ENCODE assay signal across 15 mouse cellular contexts in genomic region chr7:73519060-73519796, GRCm38 (mm10). TPM values are rescaled to one million over a fixed set of nuclear protein-coding genes. Genes with fewer than 3 reads are reported as not detected.
DNase-seq lines count a peak whose midpoint lies in the region; ATAC-seq and TF ChIP-seq lines count a peak whose summit lies in the region.
"Had no signal": no experiment of that assay in that cellular context is flagged by ENCODE, and none has a peak within 500 bp of the region (broad histone marks: within the 10 kb centered on the region; RNA-seq: fewer than 3 reads in every experiment).

No protein-coding gene starts in this region.

- 90% methylated on average over 16 of the region's 16 CpGs for WGBS in forebrain, embryonic 12.5 days
- 92% methylated on average over 16 of the region's 16 CpGs for WGBS in forebrain, embryonic 11.5 days
- WGBS in limb, embryonic 14.5 days: 93% methylated on average over 16 of the region's 16 CpGs
- WGBS in limb, embryonic 10.5 days: 92% methylated on average over 16 of the region's 16 CpGs
- WGBS in liver, postnatal 0 days (ENCODE audit: insufficient replicate concordance): 91% methylated on average over 16 of the region's 16 CpGs

- DNase-seq in forebrain, embryonic 11.5 days (ENCODE audit: low spot score): no peak
- no peak for DNase-seq in limb, embryonic 14.5 days (ENCODE audit: low spot score)
- no peak for DNase-seq in limb, embryonic 10.5 days (ENCODE audit: low spot score)
- DNase-seq in ES-CJ7 (ENCODE audit: low read depth, low spot score): peak; percentile 64
- DNase-seq in liver, postnatal 0 days: no peak
- no peak for DNase-seq in adipocyte (ENCODE audit: low spot score)
- DNase-seq: gastrocnemius, postnatal 10 days; layer of hippocampus, adult 9-11 months; midbrain, embryonic 14.5 days; thymus, postnatal 25 days had no signal

- ATAC-seq in forebrain, embryonic 12.5 days (ENCODE audit: low FRiP score): no peak
- no peak for ATAC-seq in forebrain, embryonic 11.5 days (replicated peaks; ENCODE audit: low FRiP score)
- ATAC-seq in limb, embryonic 14.5 days (ENCODE audit: low FRiP score, low read depth): no peak
- no peak for ATAC-seq in liver, postnatal 0 days
- ATAC-seq in CD4-positive, CD25-positive, alpha-beta regulatory T cell, adult 4 months: no peak
- ATAC-seq: Patski had no signal

- TF ChIP-seq EP300 in liver, postnatal 0 days (IDR thresholded peaks at IDR 0.05; ENCODE audit: low read depth): no peak

- peaks cover 58% of the 10 kb centered on the region for H3K36me3 ChIP-seq in forebrain, embryonic 12.5 days (replicated peaks)
- H3K36me3 ChIP-seq in forebrain, embryonic 11.5 days (ENCODE audit: control insufficient read depth, insufficient read depth, low read length): peaks cover 10% of the 10 kb centered on the region
- peaks cover 69% of the 10 kb centered on the region for H3K36me3 ChIP-seq in limb, embryonic 14.5 days (ENCODE audit: control insufficient read depth, insufficient read depth, low read length)
- peaks cover 85% of the 10 kb centered on the region for H3K36me3 ChIP-seq in limb, embryonic 10.5 days
- H3K36me3 ChIP-seq in liver, postnatal 0 days (replicated peaks; ENCODE audit: insufficient read depth, low read length): peaks cover 82% of the 10 kb centered on the region

- no peak for TF ChIP-seq POLR2A in limb, embryonic 14.5 days (IDR thresholded peaks at IDR 0.05; ENCODE audit: borderline replicate concordance, extremely low read depth, insufficient read depth, insufficient read length)

- no peak overlapping the region for H3K4me3 ChIP-seq in forebrain, embryonic 12.5 days (replicated peaks)
- no peak overlapping the region for H3K4me3 ChIP-seq in forebrain, embryonic 11.5 days (ENCODE audit: low read depth, low read length)
- H3K4me3 ChIP-seq in limb, embryonic 14.5 days (replicated peaks; ENCODE audit: low read length): no peak overlapping the region
- H3K4me3 ChIP-seq in limb, embryonic 10.5 days: no peak overlapping the region
- H3K4me3 ChIP-seq in liver, postnatal 0 days (ENCODE audit: low read depth, low read length): no peak overlapping the region
- H3K4me3 ChIP-seq: erythroblast, embryonic 14.5 days had no signal

- no peak for TF ChIP-seq CTCF in liver, postnatal 0 days (IDR thresholded peaks at IDR 0.05; ENCODE audit: low read depth)

- no peaks in the 10 kb centered on the region for H3K27me3 ChIP-seq in forebrain, embryonic 12.5 days
- no peaks in the 10 kb centered on the region for H3K27me3 ChIP-seq in forebrain, embryonic 11.5 days (ENCODE audit: control insufficient read depth, insufficient read depth, low read length)
- H3K27me3 ChIP-seq in limb, embryonic 14.5 days (ENCODE audit: control insufficient read depth, insufficient read depth, low read length): no peaks in the 10 kb centered on the region
- H3K27me3 ChIP-seq in limb, embryonic 10.5 days (ENCODE audit: low read depth, poor library complexity, severe bottlenecking): no peaks in the 10 kb centered on the region
- H3K27me3 ChIP-seq in liver, postnatal 0 days (ENCODE audit: insufficient read depth, low read length): no peaks in the 10 kb centered on the region
- H3K27me3 ChIP-seq: Patski had no signal

- 0 out of 2 replicates have a peak overlapping the region, but pooled peaks have one; percentile 13 for H3K27ac ChIP-seq in forebrain, embryonic 12.5 days
- no peak overlapping the region for H3K27ac ChIP-seq in forebrain, embryonic 11.5 days (ENCODE audit: low read depth, low read length)
- H3K27ac ChIP-seq in limb, embryonic 14.5 days (replicated peaks; ENCODE audit: low read depth, low read length): peak overlapping the region; percentile 33; the same call in 1 of the 2 replicates
- H3K27ac ChIP-seq in limb, embryonic 10.5 days: no peak overlapping the region
- H3K27ac ChIP-seq in liver, postnatal 0 days (ENCODE audit: low read depth): 0 out of 2 replicates have a peak overlapping the region, but pooled peaks have one; percentile 16
- H3K27ac ChIP-seq: kidney, postnatal 0 days had no signal

- peaks cover 9% of the 10 kb centered on the region; the same call in 1 of the 2 replicates for H3K4me1 ChIP-seq in forebrain, embryonic 12.5 days
- H3K4me1 ChIP-seq in forebrain, embryonic 11.5 days (replicated peaks; ENCODE audit: control insufficient read depth, insufficient read depth, low read length): no peaks in the 10 kb centered on the region; the same call in 1 of the 2 replicates
- H3K4me1 ChIP-seq in limb, embryonic 14.5 days (ENCODE audit: control insufficient read depth, insufficient read depth, low read length): peaks cover 7% of the 10 kb centered on the region; the same call in 1 of the 2 replicates
- peaks cover 8% of the 10 kb centered on the region; the same call in 1 of the 2 replicates for H3K4me1 ChIP-seq in limb, embryonic 10.5 days
- H3K4me1 ChIP-seq in liver, postnatal 0 days (ENCODE audit: insufficient read depth): peaks cover 6% of the 10 kb centered on the region; the same call in 1 of the 2 replicates

- H3K9ac ChIP-seq in forebrain, embryonic 12.5 days: no peak overlapping the region
- H3K9ac ChIP-seq in forebrain, embryonic 11.5 days (ENCODE audit: low read length): no peak overlapping the region
- H3K9ac ChIP-seq in limb, embryonic 14.5 days (ENCODE audit: low read depth, low read length, severe bottlenecking): no peak overlapping the region
- H3K9ac ChIP-seq in liver, postnatal 0 days (replicated peaks): no peak overlapping the region

- H3K9me3 ChIP-seq in forebrain, embryonic 12.5 days: no peaks in the 10 kb centered on the region
- H3K9me3 ChIP-seq in forebrain, embryonic 11.5 days (ENCODE audit: control insufficient read depth, low read length): no peaks in the 10 kb centered on the region
- no peaks in the 10 kb centered on the region for H3K9me3 ChIP-seq in limb, embryonic 14.5 days (ENCODE audit: control insufficient read depth, low read length)
- no peaks in the 10 kb centered on the region for H3K9me3 ChIP-seq in limb, embryonic 10.5 days (replicated peaks)
- H3K9me3 ChIP-seq in liver, postnatal 0 days (ENCODE audit: low read length): no peaks in the 10 kb centered on the region

- H3K4me2 ChIP-seq in forebrain, embryonic 12.5 days: no peak overlapping the region
- no peak overlapping the region for H3K4me2 ChIP-seq in forebrain, embryonic 11.5 days (ENCODE audit: low read depth, low read length, severe bottlenecking)
- H3K4me2 ChIP-seq in limb, embryonic 14.5 days (replicated peaks; ENCODE audit: low read depth, low read length, severe bottlenecking): no peak overlapping the region
- no peak overlapping the region for H3K4me2 ChIP-seq in liver, postnatal 0 days (ENCODE audit: low read depth, low read length)

RNA-seq across cellular contexts. Expression of gene Chd2, which starts 22.4 kb away (rescaled TPM):
- polyA plus RNA-seq in forebrain, embryonic 12.5 days (2016; fragmentation: Nextera tagmentation; extraction: Ambion mirVana): 69.4 and 78.8 TPM in 2 replicates
- polyA plus RNA-seq in forebrain, embryonic 11.5 days (2014; fragmentation: Nextera tagmentation; extraction: Ambion mirVana): 61.0 and 66.1 TPM in 2 replicates
- polyA plus RNA-seq in limb, embryonic 14.5 days (2012; rRNA removed): 55.6 and 61.7 TPM in 2 replicates
- polyA plus RNA-seq in limb, embryonic 14.5 days (2014; fragmentation: Nextera tagmentation; extraction: Ambion mirVana): 56.5 and 65.4 TPM in 2 replicates
- 33.7 and 53.2 TPM in 2 replicates for polyA plus RNA-seq in limb, embryonic 10.5 days (2016; fragmentation: Nextera tagmentation; extraction: Ambion mirVana)
- polyA plus RNA-seq in liver, postnatal 0 days (2015; fragmentation: Nextera tagmentation; extraction: Ambion mirVana): 14.1 and 17.2 TPM in 2 replicates
- polyA plus RNA-seq in CD4-positive, CD25-positive, alpha-beta regulatory T cell, adult 4 months (2017; shearing (Covaris generic)): 100 to 1,000 TPM; 223 to 256 TPM

Comparison
In these comparisons a context has a peak if more than half of its experiments do, and no peak if none do; other contexts are left out.
1. H3K27ac ChIP-seq: peak in forebrain, embryonic 12.5 days (single experiment), limb, embryonic 14.5 days (single experiment) and liver, postnatal 0 days (single experiment); none in forebrain, embryonic 11.5 days (single experiment) and limb, embryonic 10.5 days (single experiment).